Mouse (Mus musculus) heart, adult 9 months (tissue): ENCODE data around the gene Spata31d1b.

Source experiments
- DNase-seq, 2 experiments: peaks; one replicate each; pipeline ENCODE4 v3.0.0; 2022; ENCODE audit warnings: low spot score in 2 of 2

The Spata31d1b gene

GRCm38 (mm10) chr13:59746164-59746563, 34.1 kb downstream of the Spata31d1b start:
- no peak for DNase-seq

- DNase-seq, result no peak
Observed at GRCm38 (mm10) chr13:59746711-59747110, 34.6 kb downstream of the Spata31d1b start, which contains the start of gene 1700014D04Rik. Gene 1700014D04Rik, minus strand, starts transcription at chr13:59746752.

- DNase-seq, result no peak
Observed at GRCm38 (mm10) chr13:59750310-59750709, 38.2 kb downstream of the Spata31d1b start.

- peak in 1 of 2 experiments; percentile 16 for DNase-seq
Observed at GRCm38 (mm10) chr13:59756906-59757305, 44.8 kb downstream of the Spata31d1b start.

GRCm38 (mm10) chr13:59762791-59763190, 50.7 kb downstream of the Spata31d1b start:
- no peak for DNase-seq

GRCm38 (mm10) chr13:59766786-59767515, 54.9 kb downstream of the Spata31d1b start:
- DNase-seq, result no peak

GRCm38 (mm10) chr13:59768531-59768930, 56.4 kb downstream of the Spata31d1b start:
- DNase-seq, result no peak
